Mouse (Mus musculus): ENCODE measurements at regions not wholly inside any gene's neighbourhood (a gene's known extent, or its start where the extent isn't known, plus 50 kb on each side); places are given as distances from the start of the nearest gene placed in this dataset.
A peak's percentile ranks its signal among the peaks of the same experiment; 100 is the strongest.
"Not testable (repeated sequence)": the region's sequence is repeated elsewhere in the genome, so short reads cannot be mapped to it uniquely, and the experiment has no call there.

DNA sequence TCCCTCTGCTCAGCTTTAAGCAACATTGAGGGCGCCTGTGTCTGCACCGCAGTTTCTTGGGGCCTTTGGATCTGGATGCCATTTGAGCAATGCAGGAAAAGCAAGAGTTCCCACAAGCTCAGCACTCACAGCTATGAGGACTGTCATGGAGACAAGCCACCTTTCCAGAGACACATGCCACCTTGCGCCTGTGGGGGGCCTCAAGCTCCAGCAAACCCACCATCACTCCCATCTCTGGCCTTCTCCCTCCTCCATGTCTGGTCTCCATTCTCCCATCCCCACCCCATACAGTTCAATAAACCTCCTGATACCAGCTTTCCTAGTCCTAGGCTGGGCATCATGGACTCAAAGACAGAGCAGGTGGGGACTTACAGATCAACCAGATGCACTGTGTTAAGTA is 97.8 kb downstream of the Wdr11 start:
- no peak for DNase-seq

DNA sequence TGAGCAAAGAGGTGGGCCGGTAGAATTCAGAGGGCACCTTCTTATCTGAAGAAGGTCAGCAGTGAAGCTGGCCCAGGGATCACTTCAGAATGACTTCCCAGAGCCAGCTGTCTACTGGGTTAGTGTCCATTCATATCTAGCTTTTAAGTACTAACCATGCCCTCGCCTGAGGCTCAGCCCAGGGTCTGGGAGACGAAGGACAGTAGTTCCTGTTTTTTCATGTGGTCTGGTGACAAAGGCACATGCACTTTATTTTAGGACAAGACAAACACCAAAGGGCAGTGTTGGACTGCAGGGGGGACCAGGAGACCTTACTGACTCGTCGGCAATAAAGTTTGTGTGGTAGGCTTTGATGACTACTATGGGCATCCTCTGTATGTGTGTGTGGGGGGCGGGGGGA is 99.2 kb downstream of the Wdr11 start:
- DNase-seq = no peak

DNA sequence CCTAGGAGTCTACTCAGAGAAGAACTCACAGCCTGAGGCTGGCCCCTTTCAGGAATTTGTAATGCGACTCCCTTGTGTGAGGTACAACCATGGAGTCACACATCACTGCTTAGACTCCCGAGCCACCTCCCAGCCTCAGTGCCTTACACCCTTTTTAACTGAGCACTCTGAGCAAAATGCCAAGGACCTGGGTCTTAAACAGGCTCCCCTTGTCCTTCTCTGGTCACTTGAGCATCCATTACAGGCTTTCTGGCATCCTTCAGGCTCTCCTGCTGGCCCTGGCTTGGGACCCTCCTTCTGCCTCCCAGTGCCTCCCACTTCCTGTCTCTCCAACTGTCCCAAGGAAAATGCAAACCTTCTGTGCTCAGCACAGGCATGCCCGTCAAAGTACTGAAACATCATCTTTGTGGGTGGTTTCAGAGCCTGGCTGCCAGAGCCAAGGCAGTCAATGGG is 100.0 kb downstream of the Wdr11 start:
- no peak for DNase-seq

DNA sequence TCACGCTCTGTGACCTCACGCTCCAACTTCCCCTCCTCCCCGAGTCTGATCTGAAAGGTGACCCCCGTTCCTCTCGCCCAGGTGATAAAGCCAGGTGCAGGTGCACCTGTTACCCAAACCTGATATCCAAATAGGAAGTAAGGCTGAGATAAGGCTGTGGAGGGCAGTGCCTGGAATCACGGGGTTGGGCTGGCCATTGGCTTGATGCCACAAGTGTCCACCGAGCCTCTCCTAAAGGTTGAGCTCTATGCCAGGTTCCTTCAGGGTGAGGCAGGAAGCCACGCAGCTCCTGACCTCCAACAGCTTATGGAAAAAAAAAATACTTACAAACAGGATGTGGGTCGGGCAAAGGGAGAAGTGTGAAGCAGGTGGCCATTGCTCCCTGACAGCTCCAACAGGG is 102.0 kb downstream of the Wdr11 start:
- DNase-seq = no peak

DNA sequence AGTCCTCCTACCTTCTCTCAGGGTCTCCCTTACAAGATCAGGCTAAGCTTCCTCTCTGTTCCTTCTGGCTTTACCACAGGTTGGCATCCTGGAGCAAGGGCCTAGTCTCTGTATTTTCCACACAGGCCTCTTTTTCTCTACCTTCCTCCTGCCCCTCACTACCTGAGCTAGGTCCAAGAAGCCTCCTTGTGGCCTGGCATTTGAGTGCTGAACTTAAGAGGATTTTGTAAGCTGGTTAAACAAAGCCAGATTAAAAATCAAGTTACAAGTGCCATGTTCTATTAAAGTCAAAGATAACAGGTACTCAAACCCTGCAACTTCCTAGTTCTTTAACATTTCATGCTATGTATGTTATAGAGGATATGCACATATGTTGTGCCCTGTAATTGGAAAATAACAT is 102.5 kb downstream of the Wdr11 start:
- DNase-seq = no peak

DNA sequence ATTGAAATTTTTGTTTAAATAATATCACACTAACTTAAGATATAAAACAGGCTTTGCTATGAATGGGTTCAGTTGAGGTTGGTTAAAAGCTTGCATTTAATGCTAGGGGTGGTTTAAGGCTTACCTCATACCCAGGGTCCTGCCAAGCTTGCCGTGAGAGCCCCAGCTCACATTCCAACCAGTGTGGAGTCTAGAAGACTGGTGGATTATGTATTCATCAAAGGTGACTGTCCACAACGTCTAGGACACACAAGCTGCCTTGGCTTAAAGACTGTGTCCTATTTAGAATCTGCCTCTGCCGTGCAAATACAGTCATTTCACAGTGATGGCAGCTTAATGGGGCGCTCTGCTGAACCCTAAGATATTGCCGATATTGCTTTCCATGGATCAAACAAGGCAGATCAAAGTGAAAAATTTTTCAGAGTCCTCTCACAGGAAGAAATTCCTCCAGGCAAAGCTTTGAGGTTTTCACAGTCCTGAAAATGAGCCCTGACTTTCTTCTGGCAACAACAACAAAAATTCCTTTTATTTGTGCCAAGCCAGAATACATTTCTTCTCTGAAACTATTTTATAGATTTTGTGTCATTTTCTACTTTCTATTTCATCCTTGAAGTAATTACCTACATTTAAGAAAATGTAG is 108.4 kb downstream of the Wdr11 start:
- no peak for DNase-seq

DNA sequence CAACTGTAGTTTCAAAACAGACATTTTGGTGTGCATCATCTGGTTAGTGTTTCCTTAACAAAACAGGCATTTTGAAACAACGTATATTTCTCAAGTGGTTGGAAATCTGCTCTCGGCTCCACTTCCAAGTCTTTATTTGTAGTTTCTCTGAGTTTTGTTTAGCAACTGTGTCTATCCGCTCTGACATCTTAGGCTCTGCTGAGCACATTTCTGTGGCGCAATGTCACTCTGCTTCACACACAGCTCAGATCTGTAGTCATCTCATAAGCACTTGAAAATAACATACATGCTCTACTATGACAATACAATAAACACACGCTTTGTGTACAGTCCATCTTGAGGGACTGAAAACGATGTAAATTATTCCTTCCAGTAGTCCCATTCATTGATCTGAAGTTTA is 135.9 kb downstream of the Wdr11 start:
- DNase-seq = no peak

DNA sequence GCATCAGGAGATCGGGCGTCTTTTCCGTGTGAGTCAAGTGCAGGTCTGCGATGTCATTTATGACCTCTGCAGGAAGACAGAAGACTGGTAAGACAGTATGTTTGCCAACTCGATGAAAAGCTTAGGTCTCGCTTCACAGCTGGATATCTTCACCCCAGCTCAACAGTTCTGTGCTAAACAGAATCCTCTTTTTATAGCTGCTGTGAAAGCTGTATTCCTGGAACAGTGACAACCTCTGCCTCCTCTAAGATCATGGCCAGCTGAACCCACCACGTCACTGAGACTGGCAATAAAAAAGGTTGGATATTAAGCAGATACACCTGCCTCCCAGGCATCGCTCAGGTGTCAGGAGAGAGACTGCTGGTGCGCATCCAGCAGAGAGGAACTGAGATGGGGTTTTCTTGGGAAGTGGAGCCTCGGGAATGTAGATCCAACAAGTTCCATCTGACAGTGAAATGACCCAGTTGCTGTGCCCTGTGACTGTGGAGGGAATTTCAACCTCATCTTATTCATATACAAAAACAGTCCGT is 138.1 kb downstream of the Wdr11 start:
- no peak for DNase-seq

DNA sequence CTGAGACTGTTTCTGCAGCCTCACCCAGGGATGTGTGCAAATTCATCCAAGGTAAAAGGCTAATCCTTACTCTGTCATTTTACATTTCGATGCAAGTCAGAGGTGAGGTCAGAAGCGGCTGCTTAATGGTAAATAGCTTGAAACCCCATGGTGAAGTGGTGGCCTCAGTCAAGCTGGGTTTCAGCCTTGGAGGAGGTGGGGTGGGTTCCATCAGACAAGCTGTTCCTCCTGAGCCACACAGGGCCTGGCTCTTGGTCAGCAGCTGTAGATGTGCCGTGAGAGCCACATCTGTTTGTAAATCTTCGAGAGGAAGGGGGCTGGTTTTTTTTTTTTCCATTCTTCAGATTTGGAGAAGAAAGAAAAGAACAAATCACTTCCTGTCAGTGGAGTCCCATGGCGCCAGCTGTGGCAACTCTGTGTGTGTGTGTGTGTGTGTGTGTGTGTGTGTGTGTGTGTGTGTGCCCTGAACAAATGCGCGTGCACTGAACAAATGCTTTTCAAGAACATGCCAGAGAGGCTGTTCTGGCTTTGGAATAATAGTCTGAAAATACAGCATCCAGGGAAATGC is 139.2 kb downstream of the Wdr11 start:
- DNase-seq = no peak

DNA sequence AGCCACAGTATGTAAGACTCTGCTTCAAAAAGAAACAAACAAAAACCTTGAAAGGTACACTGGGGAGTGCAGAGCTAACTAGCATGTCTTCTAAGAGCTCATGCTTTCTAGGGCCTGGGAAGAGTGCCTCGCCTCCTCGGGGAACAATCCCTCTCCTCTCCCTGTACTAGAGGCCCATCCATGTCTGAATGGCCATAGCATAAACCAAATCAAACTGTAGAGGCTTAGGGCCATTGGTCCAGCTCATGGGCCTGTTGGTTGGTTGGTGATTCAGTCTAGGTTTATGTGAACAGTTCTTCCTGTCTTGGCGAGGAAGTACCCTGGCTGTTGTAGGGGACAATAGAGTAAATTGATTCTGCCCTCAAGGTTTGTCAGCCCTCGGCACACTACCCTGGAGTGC is 151.0 kb downstream of the Wdr11 start:
- no peak for DNase-seq

DNA sequence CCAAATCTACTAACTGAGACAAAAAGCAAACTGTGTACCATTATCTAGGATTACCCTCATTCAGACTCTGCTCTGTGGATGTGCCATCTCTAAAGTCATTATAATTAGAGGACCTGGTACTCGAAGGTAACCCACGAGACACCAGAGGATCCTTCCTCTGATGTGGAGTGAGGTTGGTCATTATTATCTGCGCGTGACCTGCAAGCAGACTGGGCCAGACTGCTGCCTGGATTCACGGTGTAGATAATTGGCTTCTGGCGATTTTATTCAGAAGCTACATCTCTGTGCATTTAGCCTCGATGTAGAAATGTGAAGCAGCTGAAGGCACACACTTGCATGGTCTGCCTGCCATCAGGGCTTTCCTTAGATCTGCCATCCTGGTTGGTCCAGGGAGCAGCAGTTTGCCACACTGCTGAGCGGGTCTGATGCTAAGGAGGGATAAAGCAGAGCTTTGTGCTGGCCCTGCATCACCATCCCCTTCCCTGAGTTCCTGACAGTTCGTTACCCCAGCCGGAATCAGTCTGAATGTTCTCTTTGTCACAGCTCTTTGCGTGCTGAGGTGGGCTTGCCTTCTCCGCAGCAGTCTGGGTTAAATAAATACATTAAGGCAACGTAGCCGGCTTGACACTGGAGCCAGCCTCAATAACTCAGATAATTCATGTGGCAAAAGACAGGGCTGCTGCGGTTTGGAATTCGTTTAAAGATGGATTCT is 152.4 kb downstream of the Wdr11 start:
- no peak for DNase-seq

DNA sequence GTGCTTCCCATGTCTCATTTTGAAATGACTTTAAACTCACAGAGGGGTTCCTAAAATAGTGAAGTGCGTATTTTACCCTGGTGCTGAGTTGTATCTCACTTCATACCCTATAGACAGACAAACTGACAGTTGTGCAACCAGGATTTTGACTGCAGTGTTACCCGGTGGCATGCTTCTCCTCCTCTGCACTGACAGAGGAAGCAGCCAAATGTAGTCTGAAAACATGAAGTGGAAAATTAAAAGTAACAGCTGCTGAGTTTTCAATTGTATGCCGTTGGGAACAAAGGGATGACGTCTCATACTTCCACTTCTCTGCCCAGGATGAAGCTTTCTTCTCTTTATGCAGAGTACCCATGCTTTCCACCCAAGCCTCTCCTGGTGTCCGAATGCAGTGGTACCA is 155.0 kb downstream of the Wdr11 start:
- DNase-seq = no peak

DNA sequence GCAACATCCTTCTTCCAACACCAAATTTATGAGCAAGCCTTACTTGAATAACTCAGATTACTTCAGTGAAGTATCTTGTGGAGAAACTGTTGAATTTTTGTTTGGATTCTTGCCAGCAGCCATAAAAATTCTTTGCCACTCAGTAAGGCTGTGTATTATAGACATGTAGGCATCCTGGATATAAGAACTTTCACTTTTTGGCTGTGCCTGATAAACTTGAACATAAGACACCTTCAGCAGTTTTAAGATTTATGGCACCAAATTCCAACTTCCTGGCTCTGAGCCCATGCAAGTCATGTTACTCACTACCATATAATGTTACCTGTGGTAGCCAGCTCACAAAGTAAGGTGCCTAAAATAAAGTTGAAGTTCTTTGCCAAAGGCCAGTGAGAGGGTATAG is 159.3 kb downstream of the Wdr11 start:
- no peak for DNase-seq

DNA sequence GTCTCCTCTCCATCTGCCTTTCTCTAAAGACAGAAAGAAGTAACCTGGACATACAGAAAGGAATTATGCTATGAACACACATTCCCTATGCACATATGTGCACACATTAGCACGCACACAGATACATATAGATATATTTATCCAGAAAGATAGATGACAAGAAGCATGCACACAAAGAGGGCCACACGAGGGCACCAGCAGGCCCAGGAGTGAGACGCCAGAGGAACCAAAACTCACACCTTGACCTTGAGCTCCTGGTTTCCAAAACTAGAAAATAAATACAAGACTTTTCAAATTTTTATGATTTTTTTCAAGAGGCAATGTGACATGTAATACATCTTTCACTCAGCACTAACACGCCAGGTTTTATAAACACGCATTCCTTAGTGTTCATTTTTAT is 163.1 kb downstream of the Wdr11 start:
- peak; percentile 17 to 47 for DNase-seq

DNA sequence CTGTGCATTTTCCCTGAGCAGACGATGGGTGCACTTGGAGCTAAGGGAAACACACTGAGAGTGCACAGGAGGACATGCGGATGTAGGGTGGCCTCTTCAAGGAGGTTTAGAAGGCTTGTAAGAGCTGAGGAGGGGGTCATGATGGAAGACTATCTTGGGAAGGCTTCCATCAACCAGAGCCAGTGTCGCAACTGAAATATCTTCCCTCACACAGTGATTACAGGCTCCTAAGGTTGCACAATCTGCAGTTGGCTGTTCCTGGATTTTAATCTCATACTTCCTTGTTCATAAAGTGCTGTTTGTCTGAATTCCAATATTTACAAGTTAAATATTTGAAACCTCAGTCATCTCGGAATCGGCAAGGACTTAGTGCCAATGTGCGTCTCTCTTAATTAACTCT is 164.5 kb downstream of the Wdr11 start:
- no peak for DNase-seq

DNA sequence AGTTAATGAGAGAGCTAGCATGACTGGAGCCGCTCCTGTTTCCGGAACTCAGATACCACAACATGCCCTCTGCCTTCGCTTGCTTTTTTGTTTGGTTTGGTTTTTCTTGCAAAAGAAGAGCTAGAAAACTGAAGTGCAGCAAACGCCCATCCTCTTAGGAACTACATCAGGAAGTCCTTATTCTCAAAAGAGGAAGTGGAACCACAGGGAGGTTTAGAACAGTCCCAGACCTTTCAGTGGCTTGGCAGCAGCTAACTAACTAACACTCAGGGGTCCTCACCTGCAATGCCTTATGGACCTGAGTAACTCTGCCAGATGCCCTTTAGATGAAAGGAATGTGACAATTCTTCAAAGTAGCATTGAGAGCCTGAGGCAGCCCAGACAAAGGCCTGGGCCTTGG is 168.2 kb downstream of the Wdr11 start:
- no peak for DNase-seq

DNA sequence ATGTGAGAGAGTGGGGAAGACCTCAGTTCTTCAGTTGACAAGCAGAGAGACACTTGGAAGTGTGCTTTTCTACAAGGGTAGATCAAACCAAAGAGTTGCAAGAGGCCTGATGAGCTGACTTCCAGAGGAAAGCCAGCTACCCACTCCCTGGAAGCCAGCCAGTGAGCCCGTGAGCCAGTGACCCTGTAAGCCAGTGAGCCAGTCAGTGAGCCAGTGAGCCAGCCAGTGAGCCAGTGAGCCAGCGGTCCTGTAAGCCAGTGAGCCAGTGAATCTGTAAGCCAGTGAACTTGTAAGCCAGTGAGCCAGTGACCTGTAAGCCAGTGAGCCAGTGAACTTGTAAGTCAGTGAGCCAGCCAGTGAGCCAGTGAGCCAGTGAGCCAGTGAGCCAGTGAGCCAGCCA is 168.7 kb downstream of the Wdr11 start:
- peak in 1 of 2 experiments; percentile 15 for DNase-seq

DNA sequence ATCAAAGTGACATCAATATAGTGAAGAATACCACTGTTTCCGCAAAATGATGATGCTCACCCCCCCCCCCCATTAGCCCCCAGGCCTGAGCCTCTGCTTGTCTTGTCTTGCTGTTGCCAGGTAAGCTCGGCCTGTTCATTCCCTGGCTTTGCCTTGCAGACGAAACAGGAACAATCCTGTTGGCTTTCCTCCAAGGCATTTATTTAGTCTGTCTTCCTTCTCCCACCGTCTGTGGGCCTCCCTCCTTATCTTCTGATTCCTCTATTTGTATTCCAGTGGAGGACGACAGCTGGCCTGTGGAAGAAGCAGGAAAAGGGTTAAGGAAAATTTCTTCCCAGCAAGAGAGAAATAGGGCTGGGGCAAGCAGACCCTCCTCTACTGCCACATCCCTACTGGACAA is 172.1 kb downstream of the Wdr11 start:
- no peak for DNase-seq

DNA sequence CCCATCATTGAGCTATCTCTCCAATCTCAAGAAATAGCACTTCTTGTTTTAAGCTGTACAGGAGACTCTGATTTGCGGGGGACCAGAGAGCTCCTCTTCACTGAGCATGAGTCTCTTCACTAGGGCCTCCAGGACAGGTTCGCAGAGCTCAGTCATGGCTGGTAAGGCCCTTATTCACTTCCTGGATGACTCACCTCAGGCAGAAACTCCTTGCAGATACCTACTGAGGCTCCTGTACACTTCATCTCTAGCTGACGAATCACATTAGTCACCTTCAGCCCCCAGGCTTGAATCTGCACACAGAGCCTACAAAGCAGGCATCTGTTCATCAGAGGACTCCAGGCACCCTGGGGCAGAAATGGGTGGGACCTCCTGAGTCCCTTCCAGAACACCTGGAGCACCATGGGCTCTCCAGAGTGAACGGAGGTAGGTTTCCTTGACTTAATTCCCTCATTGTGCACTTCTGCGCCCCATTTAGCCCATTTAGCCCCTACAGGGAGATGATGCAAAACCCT is 172.8 kb downstream of the Wdr11 start:
- DNase-seq = no peak

DNA sequence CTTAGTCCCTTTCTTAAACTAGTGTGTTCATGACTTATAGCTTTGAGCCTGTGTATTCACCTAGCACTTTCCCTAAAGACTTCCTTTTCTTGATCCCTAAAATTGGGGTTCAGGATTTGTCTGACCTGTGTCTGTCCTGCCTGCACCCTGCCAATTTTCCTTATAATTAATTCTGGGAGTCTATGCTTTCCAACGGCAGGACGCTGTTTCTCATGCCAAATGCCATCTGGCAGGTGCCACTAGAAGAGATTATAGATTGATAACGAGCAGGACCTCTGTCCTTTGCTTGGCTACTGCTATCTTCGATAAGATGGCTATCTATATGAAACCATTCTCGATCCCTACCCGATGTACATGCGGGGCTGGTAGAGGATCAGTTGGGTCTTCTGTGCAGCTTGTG is 174.0 kb downstream of the Wdr11 start:
- DNase-seq = no peak

DNA sequence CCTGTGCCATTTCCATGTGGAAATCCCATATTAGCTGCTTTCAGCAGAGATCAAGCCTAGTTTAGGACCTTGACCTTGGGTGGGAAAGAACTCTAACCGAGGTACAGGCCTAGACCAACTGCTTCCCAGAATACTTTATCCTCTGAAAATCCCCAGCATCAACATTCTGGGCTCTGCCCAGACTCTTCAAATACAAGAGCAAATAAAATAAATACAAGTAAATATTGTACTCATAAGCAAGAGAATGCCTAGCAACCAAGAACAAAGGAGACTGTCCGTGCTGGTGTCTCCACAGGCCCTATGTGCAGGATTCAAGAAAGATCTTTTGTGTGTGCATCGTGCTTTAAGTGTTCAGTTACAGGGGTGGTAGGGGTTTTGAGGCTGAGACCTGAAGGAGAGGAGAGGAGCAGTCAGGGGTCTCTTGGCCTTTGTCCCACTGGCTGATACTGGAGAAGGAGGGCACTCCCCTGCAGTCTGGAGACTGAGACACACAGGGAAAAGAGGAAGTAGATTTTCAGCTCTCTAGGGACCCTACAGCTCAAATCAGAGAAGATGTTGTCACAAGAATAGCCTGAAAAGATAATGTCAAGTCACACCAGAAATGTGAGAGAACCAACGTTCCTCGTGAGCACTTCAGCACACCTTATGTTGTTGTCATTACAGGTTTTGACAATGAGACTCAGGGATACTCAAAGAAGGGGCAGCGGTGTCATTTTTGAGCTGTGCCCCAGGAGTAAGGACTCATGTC is 174.6 kb downstream of the Wdr11 start:
- no peak for DNase-seq

DNA sequence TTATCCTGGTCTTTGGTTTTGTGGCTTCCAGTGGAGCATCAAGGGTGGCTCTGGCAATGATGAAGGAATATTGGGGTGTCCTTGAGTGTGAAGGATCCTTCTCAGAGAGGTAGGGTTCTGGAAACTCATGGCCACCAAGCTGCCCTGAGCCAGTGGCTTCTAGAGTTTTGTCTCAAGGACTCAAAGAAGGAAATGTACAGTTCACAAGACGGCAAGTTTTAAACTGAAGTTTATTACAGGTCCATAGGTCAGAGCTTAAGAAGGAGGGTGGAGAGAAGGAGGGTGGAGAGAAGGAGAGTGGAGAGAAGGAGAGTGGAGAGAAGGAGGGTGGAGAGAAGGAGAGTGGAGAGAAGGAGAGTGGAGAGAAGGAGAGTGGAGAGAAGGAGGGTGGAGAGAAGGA is 178.0 kb downstream of the Wdr11 start:
- DNase-seq = not testable (repeated sequence)

DNA sequence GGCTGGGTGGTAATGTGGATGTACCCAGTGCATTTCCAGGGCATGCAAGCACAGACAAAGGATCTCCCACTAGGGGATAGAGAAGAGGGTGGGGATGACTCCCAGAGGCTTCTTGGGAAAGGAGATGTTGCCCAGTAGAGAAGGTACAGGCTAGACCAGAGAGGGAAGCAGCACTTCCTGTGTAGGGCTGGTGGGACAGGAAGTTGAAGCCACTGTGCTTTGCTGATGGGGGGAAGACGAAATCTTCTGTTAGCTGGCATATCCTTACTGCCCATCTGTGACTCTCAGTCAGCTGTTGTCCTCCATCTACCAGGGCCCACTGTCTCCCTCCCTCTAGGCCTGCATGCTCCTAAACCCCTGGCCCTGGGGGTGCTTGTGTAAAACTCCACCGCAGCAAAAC is 180.2 kb downstream of the Wdr11 start:
- no peak for DNase-seq
